Mouse (Mus musculus) forebrain, postnatal 0 days (tissue): Measurements from ENCODE around the gene Enah. TPM values are rescaled to one million over a fixed set of nuclear protein-coding genes. Genes with fewer than 3 reads are reported as not detected.

ENCODE experiments used
- ATAC-seq: fragments of 200-750 bp; cut with Nextera tagmentation; 2 replicates; pipeline ENCODE4 v1.8.0; 2017; ENCODE audit warnings: mild to moderate bottlenecking, moderate library complexity
- DNase-seq: peaks from one replicate; pipeline ENCODE4 v3.0.0-alpha.2; 2015
- H3K27ac ChIP-seq: fragments of 300-500 bp; sonication (generic); 2 replicates; pipeline ENCODE4 v1.5.1; 2014; ENCODE audit warnings: low read depth, mild to moderate bottlenecking, antibody characterized with exemption, low read length, moderate library complexity, mixed read lengths
- H3K27me3 ChIP-seq: fragments of 300-500 bp; sonication (generic); 2 replicates; pipeline ENCODE4 v1.6.1; 2014; ENCODE audit warnings: mild to moderate bottlenecking, low read length, mixed read lengths; ENCODE audit not compliant: insufficient read depth
- H3K36me3 ChIP-seq: fragments of 300-500 bp; sonication (generic); 2 replicates; pipeline ENCODE4 v1.6.1; 2014; ENCODE audit warnings: mild to moderate bottlenecking, moderate library complexity; ENCODE audit not compliant: insufficient read depth
- H3K4me1 ChIP-seq: fragments of 300-500 bp; sonication (generic); 2 replicates; pipeline ENCODE4 v1.6.1; 2014; ENCODE audit warnings: antibody characterized with exemption; ENCODE audit not compliant: insufficient read depth
- H3K4me2 ChIP-seq: fragments of 300-500 bp; sonication (generic); 2 replicates; pipeline ENCODE4 v1.6.1; 2014; ENCODE audit warnings: low read depth, mild to moderate bottlenecking, moderate library complexity
- H3K4me3 ChIP-seq: fragments of 300-500 bp; sonication (generic); 2 replicates; pipeline ENCODE4 v1.5.1; 2014; ENCODE audit warnings: low read depth, low read length, mixed read lengths
- H3K9ac ChIP-seq: fragments of 300-500 bp; sonication (generic); 2 replicates; pipeline ENCODE4 v1.6.1; 2014; ENCODE audit warnings: mild to moderate bottlenecking
- H3K9me3 ChIP-seq: fragments of 300-500 bp; sonication (generic); 2 replicates; pipeline ENCODE4 v1.6.1; 2016; ENCODE audit warnings: low read length
- CTCF ChIP-seq: sonication (generic); IDR thresholded peaks from 2 replicates; pipeline ENCODE4 v1.5.1; 2016; ENCODE audit warnings: antibody characterized with exemption, control low read depth, low read depth
- WGBS: fragments of 180-500 bp; shearing (Covaris S2); extraction: QIAGEN DNeasy Blood & Tissue Kit; methylation state at CpG from one replicate; pipeline ENCODE4 v1.1.7; 2014; 5-methylcytosine and 5-hydroxymethylcytosine counted together
- polyA plus RNA-seq: library from polyadenylated mRNA; unstranded; fragments of >200 nt; fragmentation: Nextera tagmentation; extraction: Ambion mirVana; gene quantifications from 2 replicates; pipeline ENCODE4 v1.2.1, GENCODE M21; 2015
- total RNA-seq: library from RNA; depleted of rRNA; stranded (reverse); fragments of >200 nt; gene quantifications from 2 replicates; pipeline ENCODE4 v1.2.3, GENCODE M21; 2014

The Enah gene
- total and polyA plus RNA-seq, 2 experiments from 2014 or later, result 16.0 to 88.0 TPM

GRCm38 (mm10) chr1:182018397-182019265 is 1.2 kb downstream of the Enah start:
- H3K27ac ChIP-seq, result peak overlapping the region; percentile 98
- H3K4me1 ChIP-seq, result peaks cover 10% of the 10 kb centered on the region
- ATAC-seq (peak; percentile 42), DNase-seq (peak; percentile 70)
- H3K4me3 ChIP-seq, result peak overlapping the region; percentile 89
- H3K27me3 ChIP-seq, result no peaks in the 10 kb centered on the region
- peak overlapping the region; percentile 63 for H3K4me2 ChIP-seq
- TF ChIP-seq CTCF, result no peak
- H3K9me3 ChIP-seq, result no peaks in the 10 kb centered on the region
- under 1% methylated on average over 29 of the region's 29 CpGs for WGBS
- peak overlapping the region; percentile 85 for H3K9ac ChIP-seq
- no peaks in the 10 kb centered on the region for H3K36me3 ChIP-seq

- Histone ChIP-seq H3K27me3 (no peaks in the 10 kb centered on the region), H3K9me3 (no peaks in the 10 kb centered on the region), H3K36me3 (no peaks in the 10 kb centered on the region), H3K4me1 (no peaks in the 10 kb centered on the region), H3K27ac (no peak overlapping the region), H3K4me3 (no peak overlapping the region), H3K4me2 (no peak overlapping the region), H3K9ac (no peak overlapping the region)
- 86% methylated on average over 1 of the region's 1 CpGs for WGBS
- DNase-seq (no peak), ATAC-seq (no peak)
- no peak for TF ChIP-seq CTCF
These were observed 14.0 kb downstream of the Enah start for GRCm38 (mm10) chr1:182005831-182006230.

GRCm38 (mm10) chr1:181998673-181999072 is 21.1 kb downstream of the Enah start:
- TF ChIP-seq CTCF, result no peak
- DNase-seq, result no peak
- H3K27ac ChIP-seq, result no peak overlapping the region

GRCm38 (mm10) chr1:181997791-181998190 is 22.0 kb downstream of the Enah start:
- 47% methylated on average over 3 of the region's 3 CpGs for WGBS
- Histone ChIP-seq H3K9ac (no peak overlapping the region), H3K4me2 (no peak overlapping the region), H3K4me3 (no peak overlapping the region), H3K4me1 (peaks cover 15% of the 10 kb centered on the region), H3K36me3 (no peaks in the 10 kb centered on the region), H3K9me3 (no peaks in the 10 kb centered on the region), H3K27ac (no peak overlapping the region), H3K27me3 (no peaks in the 10 kb centered on the region)
- DNase-seq (no peak), ATAC-seq (no peak)
- TF ChIP-seq CTCF, result no peak

More at GRCm38 (mm10) chr1:181998673-181999072, 21.1 kb downstream of the Enah start:
- WGBS, result 18% methylated on average over 4 of the region's 4 CpGs
- peaks cover 15% of the 10 kb centered on the region for H3K4me1 ChIP-seq
- H3K27me3 ChIP-seq, result no peaks in the 10 kb centered on the region
- ATAC-seq, result no peak
- no peaks in the 10 kb centered on the region for H3K9me3 ChIP-seq
- H3K4me3 ChIP-seq, result no peak overlapping the region
- no peak overlapping the region for H3K4me2 ChIP-seq
- no peaks in the 10 kb centered on the region for H3K36me3 ChIP-seq
- no peak overlapping the region for H3K9ac ChIP-seq

- peak; percentile 43; the same call in 1 of the 2 replicates for ATAC-seq
- Histone ChIP-seq H3K9ac (no peak overlapping the region), H3K36me3 (no peaks in the 10 kb centered on the region), H3K27me3 (no peaks in the 10 kb centered on the region), H3K27ac (no peak overlapping the region), H3K4me3 (no peak overlapping the region), H3K9me3 (no peaks in the 10 kb centered on the region), H3K4me2 (no peak overlapping the region), H3K4me1 (peaks cover 7% of the 10 kb centered on the region)
- 45% methylated on average over 5 of the region's 5 CpGs for WGBS
- no peak for TF ChIP-seq CTCF
- DNase-seq, result peak; percentile 50
These were observed 26.2 kb downstream of the Enah start for GRCm38 (mm10) chr1:181993597-181993996.

DNA sequence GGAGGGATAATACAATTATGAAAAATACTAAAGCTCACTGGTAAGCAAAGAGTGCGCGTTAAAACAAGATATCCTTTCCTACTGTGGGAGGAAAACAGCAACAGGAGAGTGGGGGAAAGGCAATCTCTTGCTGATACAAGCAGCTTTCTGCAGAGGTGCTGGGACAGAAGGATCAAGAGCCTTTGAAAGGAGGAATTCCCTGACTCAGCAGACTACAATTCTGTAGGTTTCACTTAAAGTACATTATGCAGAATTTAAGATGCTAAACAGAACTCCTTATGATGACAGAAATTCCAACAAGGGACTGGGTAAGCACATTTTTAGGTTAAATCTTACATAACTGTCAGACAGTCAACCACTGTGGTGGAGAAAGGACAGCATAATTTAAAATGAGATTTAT is 31.4 kb downstream of the Enah start:
- no peaks in the 10 kb centered on the region for H3K27me3 ChIP-seq
- no peak overlapping the region for H3K27ac ChIP-seq
- TF ChIP-seq CTCF, result no peak
- 91% methylated on average over 2 of the region's 2 CpGs for WGBS
- H3K4me2 ChIP-seq, result no peak overlapping the region
- ATAC-seq, result no peak
- no peaks in the 10 kb centered on the region for H3K4me1 ChIP-seq
- H3K36me3 ChIP-seq, result no peaks in the 10 kb centered on the region
- no peaks in the 10 kb centered on the region for H3K9me3 ChIP-seq
- H3K4me3 ChIP-seq, result no peak overlapping the region
- DNase-seq, result no peak
- no peak overlapping the region for H3K9ac ChIP-seq

DNA sequence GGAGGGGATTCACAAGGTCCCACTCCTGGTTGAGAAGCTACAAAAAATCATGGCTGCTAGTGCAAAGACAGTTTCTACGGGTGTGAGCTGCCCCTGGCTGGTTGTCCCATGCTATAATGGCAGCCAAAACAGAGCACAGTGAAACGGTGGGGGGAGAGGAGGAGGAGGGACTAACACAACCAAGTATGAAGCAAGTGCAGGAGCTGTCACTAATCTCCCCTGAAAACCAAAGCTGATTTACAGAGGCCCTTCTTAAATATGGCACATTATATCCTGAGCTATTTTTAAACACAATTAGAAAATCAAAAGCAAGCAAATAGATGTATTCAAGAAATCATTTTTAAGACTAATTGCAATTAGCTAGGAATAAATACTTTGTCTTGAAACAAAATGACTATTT is 32.6 kb downstream of the Enah start:
- H3K27ac ChIP-seq, result no peak overlapping the region
- H3K4me1 ChIP-seq, result no peaks in the 10 kb centered on the region
- H3K9ac ChIP-seq, result no peak overlapping the region
- DNase-seq (no peak), ATAC-seq (peak; percentile 51; the same call in 1 of the 2 replicates)
- no peak overlapping the region for H3K4me3 ChIP-seq
- H3K9me3 ChIP-seq, result no peaks in the 10 kb centered on the region
- H3K27me3 ChIP-seq, result no peaks in the 10 kb centered on the region
- H3K4me2 ChIP-seq, result no peak overlapping the region
- H3K36me3 ChIP-seq, result no peaks in the 10 kb centered on the region
- no peak for TF ChIP-seq CTCF
- WGBS, result 13% methylated on average over 2 of the region's 2 CpGs
